Mouse (Mus musculus): Measurements from ENCODE around the gene Ttyh2. TPM values are rescaled to one million over a fixed set of nuclear protein-coding genes. Genes with fewer than 3 reads are reported as not detected.

Ttyh2 gene
- polyA plus RNA-seq, 1 experiment from 2014 or later = 11.7 TPM

DNA sequence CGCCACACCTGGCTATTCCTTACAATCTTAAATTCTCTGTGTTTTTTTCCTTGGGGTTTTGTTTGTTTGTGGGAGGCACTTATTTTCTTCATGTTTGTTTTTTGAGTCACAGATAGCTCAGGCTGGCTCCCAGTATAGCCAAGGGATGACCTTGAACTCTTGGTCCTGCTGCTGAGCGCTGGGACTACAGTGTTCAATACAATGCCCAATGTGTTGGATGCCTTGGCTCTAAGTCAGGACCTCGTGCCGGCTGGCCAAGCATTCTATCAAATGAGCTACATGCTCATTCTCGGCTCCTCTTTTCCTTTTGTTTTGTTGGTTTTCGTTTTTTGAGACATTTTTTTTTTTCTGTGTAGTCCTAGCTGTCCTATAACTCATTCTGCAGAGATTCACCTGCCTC lies 18.2 kb downstream of the Ttyh2 start:
- WGBS = 87% methylated on average over 6 of the region's 6 CpGs
- no peak overlapping the region for H3K4me2 ChIP-seq
- H3K9me3 ChIP-seq = no peaks in the 10 kb centered on the region
- no peak overlapping the region for H3K27ac ChIP-seq
- ATAC-seq (ENCODE audit: borderline replicate concordance, extremely low read depth, low FRiP score, low TSS enrichment) = no peak
- no peak overlapping the region for H3K9ac ChIP-seq
- H3K4me3 ChIP-seq = no peak overlapping the region
- H3K27me3 ChIP-seq = no peaks in the 10 kb centered on the region
- H3K36me3 ChIP-seq = no peaks in the 10 kb centered on the region
- no peaks in the 10 kb centered on the region for H3K4me1 ChIP-seq

DNA sequence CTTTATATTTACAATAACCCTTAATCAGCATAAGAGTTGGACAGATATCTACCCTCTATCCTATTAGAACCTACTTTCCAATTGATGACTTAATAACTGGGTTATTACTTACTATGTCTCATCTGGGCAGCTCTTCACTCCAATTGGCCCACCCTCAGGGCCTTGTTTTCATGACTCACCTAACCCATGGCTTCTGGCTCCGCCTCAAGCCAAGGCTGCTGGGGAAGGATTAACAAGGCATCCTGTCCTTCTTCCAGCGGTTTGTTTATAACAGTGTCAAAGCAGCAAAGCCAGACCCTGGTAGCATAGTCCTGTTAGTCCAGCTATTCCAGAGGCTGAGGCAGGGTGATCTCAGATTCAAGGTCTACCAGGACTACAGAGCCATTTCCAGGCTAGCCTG lies 19.2 kb downstream of the Ttyh2 start:
- no peaks in the 10 kb centered on the region for H3K4me1 ChIP-seq

DNA sequence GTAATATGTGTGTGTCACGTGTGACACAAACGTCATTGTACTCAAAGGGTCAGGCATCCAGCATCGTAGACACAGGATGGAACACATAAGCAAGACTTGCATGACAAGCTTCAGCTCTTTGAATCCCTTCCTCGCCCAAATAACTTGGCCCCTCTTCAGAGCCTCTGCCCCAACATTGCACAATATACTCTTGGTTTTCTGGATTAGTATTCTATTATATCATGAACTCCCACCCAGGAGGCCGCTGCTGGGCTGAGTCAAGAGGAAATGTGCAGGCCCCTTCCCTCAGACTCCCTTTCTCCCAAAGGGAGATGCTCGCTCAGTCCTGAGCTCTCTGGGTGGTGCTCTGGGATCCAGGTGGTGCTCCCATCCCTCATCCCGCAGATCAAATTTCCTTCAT lies 23.3 kb downstream of the Ttyh2 start:
- WGBS = 86% methylated on average over 7 of the region's 7 CpGs
- H3K9ac ChIP-seq = no peak overlapping the region
- no peak for ATAC-seq (ENCODE audit: borderline replicate concordance, extremely low read depth, low FRiP score, low TSS enrichment)
- H3K4me2 ChIP-seq = no peak overlapping the region
- H3K27ac ChIP-seq = 0 out of 2 replicates have a peak overlapping the region, but pooled peaks have one; percentile 17
- no peaks in the 10 kb centered on the region for H3K27me3 ChIP-seq
- H3K4me1 ChIP-seq = no peaks in the 10 kb centered on the region; the same call in 1 of the 2 replicates
- H3K9me3 ChIP-seq = no peaks in the 10 kb centered on the region
- no peaks in the 10 kb centered on the region for H3K36me3 ChIP-seq
- no peak overlapping the region for H3K4me3 ChIP-seq

More for the DNA sequence above, 19.2 kb downstream of the Ttyh2 start:
- H3K4me2 ChIP-seq = no peak overlapping the region
- H3K9me3 ChIP-seq = no peaks in the 10 kb centered on the region
- H3K36me3 ChIP-seq = no peaks in the 10 kb centered on the region
- H3K27ac ChIP-seq = no peak overlapping the region
- H3K27me3 ChIP-seq = no peaks in the 10 kb centered on the region
- no peak overlapping the region for H3K9ac ChIP-seq
- 78% methylated on average over 2 of the region's 2 CpGs for WGBS
- H3K4me3 ChIP-seq = no peak overlapping the region
- ATAC-seq (ENCODE audit: borderline replicate concordance, extremely low read depth, low FRiP score, low TSS enrichment) = no peak

DNA sequence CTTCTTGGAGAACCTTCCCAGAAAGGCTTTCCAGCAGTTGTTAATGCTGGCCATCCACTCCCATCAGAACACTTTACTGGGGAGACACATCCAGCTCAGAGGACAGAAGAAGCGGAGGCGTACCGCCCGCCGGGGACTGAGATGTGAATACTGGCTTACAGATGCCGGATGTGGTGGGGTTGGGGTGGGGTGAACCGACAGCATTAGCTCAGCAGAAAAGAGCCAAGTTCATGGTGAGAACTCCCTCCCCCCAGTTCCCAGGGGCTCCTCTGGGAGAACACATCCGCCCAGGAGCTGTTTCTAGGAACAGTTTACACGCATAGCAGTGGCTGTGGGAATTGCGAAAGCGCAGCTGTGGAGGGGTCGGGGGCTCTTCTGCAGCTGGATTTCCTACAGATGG lies 24.3 kb downstream of the Ttyh2 start:
- Histone ChIP-seq H3K36me3 (no peaks in the 10 kb centered on the region), H3K27me3 (no peaks in the 10 kb centered on the region), H3K9me3 (no peaks in the 10 kb centered on the region), H3K4me1 (peaks cover 5% of the 10 kb centered on the region; the same call in 1 of the 2 replicates), H3K27ac (0 out of 2 replicates have a peak overlapping the region, but pooled peaks have one; percentile 17), H3K9ac (no peak overlapping the region), H3K4me3 (no peak overlapping the region), H3K4me2 (no peak overlapping the region)
- ATAC-seq (ENCODE audit: borderline replicate concordance, extremely low read depth, low FRiP score, low TSS enrichment) = peak; percentile 61; the same call in 1 of the 2 replicates
- 48% methylated on average over 12 of the region's 12 CpGs for WGBS

DNA sequence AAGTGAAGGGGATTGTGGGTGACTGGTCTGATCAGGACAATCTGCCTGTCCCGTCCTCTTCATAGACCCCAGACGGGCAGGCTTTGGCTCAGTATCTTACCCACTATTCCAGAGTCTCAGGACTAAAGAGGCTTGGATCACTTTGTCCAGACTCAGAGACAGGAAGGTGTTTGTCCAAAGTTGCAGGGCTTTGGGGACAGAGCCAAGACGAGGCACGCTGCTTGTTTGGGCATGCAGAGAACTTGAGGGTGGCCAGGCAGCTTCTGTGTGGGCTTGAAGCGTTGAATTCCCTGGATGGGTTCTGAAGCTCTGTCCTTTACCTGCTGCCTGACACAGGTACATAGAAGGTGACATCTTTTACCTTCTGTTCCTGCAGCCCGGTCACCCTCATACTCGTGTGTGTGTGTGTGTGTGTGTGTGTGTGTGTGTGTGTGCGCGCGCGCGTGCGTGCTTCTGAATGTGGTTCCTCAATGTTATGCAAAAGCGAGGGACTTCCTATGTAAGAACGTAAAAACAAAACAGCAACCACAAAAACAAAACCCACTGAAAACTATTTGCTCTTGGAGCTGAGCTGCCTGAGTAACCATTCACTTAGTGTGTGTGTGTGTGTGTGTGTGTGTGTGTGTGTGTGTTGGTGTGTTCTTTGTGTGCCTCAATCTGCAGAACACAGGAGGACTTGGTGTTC lies 27.2 kb downstream of the Ttyh2 start:
- Histone ChIP-seq H3K27me3 (no peaks in the 10 kb centered on the region), H3K27ac (no peak overlapping the region), H3K36me3 (no peaks in the 10 kb centered on the region), H3K9ac (no peak overlapping the region), H3K4me1 (peaks cover 5% of the 10 kb centered on the region; the same call in 1 of the 2 replicates), H3K4me2 (no peak overlapping the region), H3K9me3 (no peaks in the 10 kb centered on the region), H3K4me3 (no peak overlapping the region)
- WGBS = 81% methylated on average over 15 of the region's 15 CpGs
- ATAC-seq (ENCODE audit: borderline replicate concordance, extremely low read depth, low FRiP score, low TSS enrichment) = no peak

DNA sequence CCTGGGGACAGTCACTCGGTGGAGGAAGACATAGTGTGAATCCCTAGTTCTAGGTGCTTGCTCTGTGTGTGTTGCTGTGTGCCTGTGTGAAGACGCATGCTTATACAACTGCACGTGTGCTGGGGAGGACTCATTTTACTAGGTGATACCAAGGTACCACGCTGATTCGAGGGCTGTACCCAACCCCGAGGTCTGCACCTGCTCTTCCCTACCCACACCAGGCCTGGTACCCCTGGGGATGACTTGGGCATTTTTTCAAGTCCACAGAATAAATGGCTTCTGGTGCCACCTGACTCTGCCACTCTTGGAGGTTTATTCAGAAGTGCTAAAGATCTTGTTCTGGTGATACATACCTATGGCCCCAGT lies 27.7 kb downstream of the Ttyh2 start:
- WGBS = 83% methylated on average over 6 of the region's 6 CpGs
- H3K4me2 ChIP-seq = no peak overlapping the region
- ATAC-seq (ENCODE audit: borderline replicate concordance, extremely low read depth, low FRiP score, low TSS enrichment) = no peak
- H3K36me3 ChIP-seq = no peaks in the 10 kb centered on the region
- no peak overlapping the region for H3K4me3 ChIP-seq
- no peaks in the 10 kb centered on the region for H3K9me3 ChIP-seq
- H3K9ac ChIP-seq = no peak overlapping the region
- H3K27ac ChIP-seq = no peak overlapping the region
- H3K27me3 ChIP-seq = no peaks in the 10 kb centered on the region
- peaks cover 5% of the 10 kb centered on the region; the same call in 1 of the 2 replicates for H3K4me1 ChIP-seq

DNA sequence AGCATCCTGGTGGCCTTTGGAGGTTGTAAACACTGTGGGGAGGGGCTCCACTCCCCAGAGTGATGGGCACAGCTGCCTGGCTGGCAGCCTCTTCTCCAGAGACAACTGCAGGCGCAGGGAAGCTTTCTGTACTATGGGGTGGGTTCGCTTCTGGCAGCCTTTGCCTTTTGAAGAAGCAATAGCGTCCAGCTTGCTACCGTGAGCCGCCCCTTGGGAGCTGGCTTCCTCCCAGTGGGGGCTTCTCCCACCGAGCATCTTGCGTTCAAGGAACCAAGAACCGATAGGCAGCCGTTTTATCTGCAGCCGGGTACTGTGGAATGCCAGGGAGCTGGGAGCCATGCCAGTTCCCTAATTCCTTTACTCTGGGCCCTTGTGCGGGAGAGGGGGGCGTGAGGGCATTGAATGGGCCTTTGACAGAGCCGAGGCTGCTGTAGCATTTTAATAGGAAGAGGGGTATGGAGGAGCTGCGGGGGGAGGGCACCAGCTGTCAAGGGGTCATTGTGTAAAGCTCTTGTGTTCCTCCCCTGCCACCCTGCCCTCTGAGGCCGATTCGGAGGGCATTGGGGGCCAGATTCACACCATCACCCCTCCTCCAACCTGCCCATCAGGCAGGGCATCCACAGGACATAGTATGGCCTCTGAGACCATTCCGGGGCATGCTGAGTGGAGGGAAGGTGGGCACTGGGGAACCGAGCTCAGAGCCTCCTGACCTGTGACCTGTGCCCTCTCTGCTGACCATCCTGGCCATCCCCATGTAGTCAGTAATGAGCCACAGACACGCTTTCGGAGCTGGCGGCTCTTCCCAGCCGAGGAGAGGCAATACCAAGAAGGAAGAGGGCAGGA lies 29.1 kb downstream of the Ttyh2 start:
- peaks cover 5% of the 10 kb centered on the region; the same call in 1 of the 2 replicates for H3K4me1 ChIP-seq
- H3K27me3 ChIP-seq = no peaks in the 10 kb centered on the region
- no peak overlapping the region for H3K9ac ChIP-seq
- H3K9me3 ChIP-seq = no peaks in the 10 kb centered on the region
- H3K36me3 ChIP-seq = no peaks in the 10 kb centered on the region
- no peak for ATAC-seq (ENCODE audit: borderline replicate concordance, extremely low read depth, low FRiP score, low TSS enrichment)
- no peak overlapping the region for H3K27ac ChIP-seq
- H3K4me3 ChIP-seq = no peak overlapping the region
- H3K4me2 ChIP-seq = no peak overlapping the region
- WGBS = 56% methylated on average over 22 of the region's 22 CpGs

DNA sequence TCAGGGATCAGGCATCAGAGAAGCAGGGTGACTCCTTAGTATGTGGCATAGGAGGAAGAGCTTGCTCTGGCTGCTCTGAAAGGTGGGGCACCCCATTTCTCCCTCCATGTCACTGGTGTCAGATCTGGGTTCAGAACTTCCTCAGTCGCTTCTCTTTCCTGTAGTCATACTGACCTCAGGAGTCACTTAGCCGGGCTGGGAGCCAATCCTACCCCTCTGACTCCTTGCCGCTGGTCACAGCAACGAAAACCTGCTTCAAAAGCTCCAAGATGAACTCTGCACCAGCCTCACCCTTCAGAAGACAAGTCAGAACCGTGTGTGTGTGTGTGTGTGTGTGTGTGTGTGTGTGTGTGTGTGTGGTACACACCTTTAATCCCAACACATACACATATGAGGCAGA lies 31.1 kb downstream of the Ttyh2 start:
- Histone ChIP-seq H3K9me3 (no peaks in the 10 kb centered on the region), H3K4me3 (no peak overlapping the region), H3K9ac (no peak overlapping the region), H3K4me1 (peaks cover 5% of the 10 kb centered on the region; the same call in 1 of the 2 replicates), H3K4me2 (no peak overlapping the region), H3K27me3 (no peaks in the 10 kb centered on the region), H3K36me3 (no peaks in the 10 kb centered on the region), H3K27ac (no peak overlapping the region)
- 60% methylated on average over 5 of the region's 5 CpGs for WGBS
- no peak for ATAC-seq (ENCODE audit: borderline replicate concordance, extremely low read depth, low FRiP score, low TSS enrichment)

DNA sequence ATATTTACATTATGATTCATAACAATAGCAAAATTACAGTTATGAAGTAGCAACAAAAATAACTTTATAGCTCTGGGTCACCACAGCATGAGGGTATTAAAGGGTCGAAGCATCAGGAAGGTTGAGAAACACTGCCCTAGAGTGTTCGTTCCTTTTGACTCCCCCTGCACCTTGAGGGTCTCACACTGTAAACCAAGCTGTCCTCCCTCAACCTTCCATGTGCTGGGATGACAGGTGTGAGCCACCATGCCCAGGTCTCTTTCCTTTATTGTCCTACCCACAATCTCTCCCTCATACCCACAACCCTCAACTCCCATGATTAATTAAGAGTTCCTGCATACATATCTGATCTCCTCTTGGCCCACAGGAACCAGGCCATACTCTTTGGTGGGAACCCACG lies 36.2 kb downstream of the Ttyh2 start:
- Histone ChIP-seq H3K36me3 (no peaks in the 10 kb centered on the region), H3K4me1 (no peaks in the 10 kb centered on the region), H3K9me3 (no peaks in the 10 kb centered on the region), H3K9ac (no peak overlapping the region), H3K27ac (no peak overlapping the region), H3K4me3 (no peak overlapping the region), H3K4me2 (no peak overlapping the region), H3K27me3 (no peaks in the 10 kb centered on the region)
- ATAC-seq (ENCODE audit: borderline replicate concordance, extremely low read depth, low FRiP score, low TSS enrichment) = no peak
- 77% methylated on average over 3 of the region's 3 CpGs for WGBS

DNA sequence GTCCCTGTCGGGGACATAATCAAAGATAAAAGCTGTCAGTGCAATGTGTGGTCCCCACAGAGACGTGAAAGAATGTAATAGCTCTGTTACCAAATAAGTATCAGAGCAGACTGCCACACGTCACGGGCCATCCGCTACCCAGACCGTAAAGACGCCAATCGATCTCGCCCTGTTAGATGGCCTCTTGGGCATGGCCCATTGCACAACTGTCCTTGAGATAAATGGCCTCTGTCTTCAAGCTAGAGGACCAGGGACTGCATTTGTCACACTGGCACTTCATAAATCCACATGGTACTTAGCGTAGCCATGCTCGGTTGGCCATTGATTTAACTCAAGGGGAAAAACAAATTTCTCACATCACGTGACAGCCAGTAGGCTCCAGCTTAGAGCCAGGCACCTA lies 36.6 kb downstream of the Ttyh2 start:
- no peak for ATAC-seq (ENCODE audit: borderline replicate concordance, extremely low read depth, low FRiP score, low TSS enrichment)
- H3K27ac ChIP-seq = no peak overlapping the region
- H3K9ac ChIP-seq = no peak overlapping the region
- H3K4me2 ChIP-seq = no peak overlapping the region
- no peaks in the 10 kb centered on the region for H3K36me3 ChIP-seq
- 62% methylated on average over 12 of the region's 12 CpGs for WGBS
- no peaks in the 10 kb centered on the region for H3K9me3 ChIP-seq
- no peaks in the 10 kb centered on the region for H3K27me3 ChIP-seq
- no peaks in the 10 kb centered on the region for H3K4me1 ChIP-seq
- no peak overlapping the region for H3K4me3 ChIP-seq

DNA sequence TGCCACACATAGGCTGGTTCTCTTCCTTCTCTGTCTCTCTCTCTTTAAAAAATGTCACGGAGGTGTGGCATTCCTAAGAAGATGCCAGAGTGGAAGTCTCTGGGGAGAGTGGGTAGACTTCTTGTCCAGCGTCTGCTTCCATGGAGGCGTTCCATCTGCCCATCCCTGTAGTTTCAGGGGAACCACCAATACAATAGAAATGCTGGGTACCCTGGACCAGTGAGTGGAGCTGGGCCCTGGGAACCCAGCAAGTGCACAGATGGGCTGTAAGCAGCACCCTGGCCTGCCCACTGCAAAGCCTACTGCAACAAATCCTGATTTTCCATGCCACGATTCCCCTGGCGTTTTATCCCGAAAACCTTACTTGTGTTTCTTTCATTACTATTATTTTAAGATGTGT lies 39.3 kb downstream of the Ttyh2 start:
- H3K4me2 ChIP-seq = no peak overlapping the region
- H3K4me3 ChIP-seq = no peak overlapping the region
- no peak overlapping the region for H3K9ac ChIP-seq
- no peak overlapping the region for H3K27ac ChIP-seq
- no peaks in the 10 kb centered on the region for H3K36me3 ChIP-seq
- H3K9me3 ChIP-seq = no peaks in the 10 kb centered on the region
- no peak for ATAC-seq (ENCODE audit: borderline replicate concordance, extremely low read depth, low FRiP score, low TSS enrichment)
- WGBS = 77% methylated on average over 6 of the region's 6 CpGs
- no peaks in the 10 kb centered on the region for H3K27me3 ChIP-seq
- H3K4me1 ChIP-seq = no peaks in the 10 kb centered on the region

DNA sequence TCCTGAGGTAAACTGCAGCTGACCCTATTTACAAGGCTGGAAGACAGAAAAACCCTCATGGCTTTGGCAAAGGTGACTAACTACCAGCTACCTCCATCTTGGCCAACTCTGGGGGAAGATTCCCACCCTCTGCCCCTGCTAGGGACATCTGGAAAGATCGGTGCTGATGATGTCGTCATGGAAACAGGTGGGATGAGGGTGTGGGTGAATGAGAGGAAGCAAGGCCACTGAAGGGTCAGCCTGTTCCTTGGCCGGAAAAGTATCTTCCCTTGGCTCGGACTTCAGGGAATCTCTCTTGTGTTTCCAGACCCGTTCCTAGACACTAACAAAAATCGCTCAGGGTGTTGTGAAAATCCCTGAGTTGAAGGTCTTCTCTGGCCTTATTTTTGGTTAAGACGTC lies 40.3 kb downstream of the Ttyh2 start:
- Histone ChIP-seq H3K27ac (no peak overlapping the region), H3K36me3 (no peaks in the 10 kb centered on the region), H3K4me3 (no peak overlapping the region), H3K4me1 (no peaks in the 10 kb centered on the region), H3K9me3 (no peaks in the 10 kb centered on the region), H3K27me3 (no peaks in the 10 kb centered on the region), H3K4me2 (no peak overlapping the region), H3K9ac (no peak overlapping the region)
- 54% methylated on average over 7 of the region's 7 CpGs for WGBS
- ATAC-seq (ENCODE audit: borderline replicate concordance, extremely low read depth, low FRiP score, low TSS enrichment) = no peak
